Mouse (Mus musculus) MEL (cell line): ENCODE measurements around the gene Tpbpb. TPM values are rescaled to one million over a fixed set of nuclear protein-coding genes. Genes with fewer than 3 reads are reported as not detected.
"Not testable (repeated sequence)": the region's sequence is repeated elsewhere in the genome, so short reads cannot be mapped to it uniquely, and the experiment has no call there.

ENCODE experiments used
- DNase-seq: peaks from one replicate; pipeline ENCODE4 v3.0.0; 2011; ENCODE audit warnings: low read depth, low spot score
- H3K27ac ChIP-seq: 2 replicates; pipeline ENCODE4 v1.5.1; 2012; ENCODE audit warnings: low read depth, mild to moderate bottlenecking, control low read depth, low read length, moderate library complexity; ENCODE audit not compliant: control insufficient read depth
- H3K27me3 ChIP-seq, 2 experiments: fragments of 150-350 bp in 1 of 2; sonication (generic) in 1 of 2; 2 replicates each; pipeline ENCODE4 v1.6.1; 2012; ENCODE audit warnings: low read length in 2 of 2, mild to moderate bottlenecking in 2 of 2, improper control_type of control experiment in 1 of 2, moderate library complexity in 1 of 2; ENCODE audit not compliant: insufficient read depth in 2 of 2, control insufficient read depth in 1 of 2
- H3K36me3 ChIP-seq, 2 experiments: 2 replicates each; pipeline ENCODE4 v1.6.1; 2012 to 2014; ENCODE audit warnings: low read length in 2 of 2, improper control_type of control experiment in 1 of 2, inconsistent platforms in 1 of 2, mild to moderate bottlenecking in 1 of 2; ENCODE audit not compliant: insufficient read depth in 2 of 2, control insufficient read depth in 1 of 2
- H3K4me1 ChIP-seq, 2 experiments: fragments of 150-350 bp in 1 of 2; sonication (generic) in 1 of 2; 2 replicates each; pipeline ENCODE4 v1.6.1; 2012; ENCODE audit warnings: low read length in 2 of 2, improper control_type of control experiment in 1 of 2, mild to moderate bottlenecking in 1 of 2; ENCODE audit not compliant: insufficient read depth in 2 of 2, control insufficient read depth in 1 of 2
- H3K4me3 ChIP-seq, 2 experiments: fragments of 150-350 bp in 1 of 2; sonication (generic) in 1 of 2; 2 replicates each; pipeline ENCODE4 v1.5.1; 2012; ENCODE audit warnings: low read depth in 2 of 2, low read length in 2 of 2, mild to moderate bottlenecking in 2 of 2, moderate library complexity in 2 of 2, control low read depth in 1 of 2, improper control_type of control experiment in 1 of 2; ENCODE audit not compliant: control insufficient read depth in 1 of 2, insufficient read depth in 1 of 2
- H3K79me2 ChIP-seq: 2 replicates; pipeline ENCODE4 v1.6.1; 2012; ENCODE audit warnings: mild to moderate bottlenecking, low read length, moderate library complexity; ENCODE audit not compliant: control insufficient read depth, poor library complexity, insufficient read depth
- H3K9ac ChIP-seq: 2 replicates; pipeline ENCODE4 v1.6.1; 2012; ENCODE audit warnings: low read depth, mild to moderate bottlenecking, control low read depth, low read length, moderate library complexity; ENCODE audit not compliant: control insufficient read depth, poor library complexity, severe bottlenecking
- H3K9me3 ChIP-seq: fragments of 150-350 bp; sonication (generic); replicated peaks from 2 replicates; pipeline ENCODE4 v1.6.1; 2012; ENCODE audit warnings: mild to moderate bottlenecking, low read length, improper control_type of control experiment, moderate library complexity; ENCODE audit not compliant: insufficient read depth
- CTCF ChIP-seq, 3 experiments: IDR thresholded peaks in 2 of 3; conservative IDR thresholded peaks in 1 of 3; 2 replicates each; pipeline ENCODE4 v1.5.1; 2011 to 2012; ENCODE audit warnings: low read length in 3 of 3, low read depth in 2 of 3, mild to moderate bottlenecking in 2 of 3, improper control_type of control experiment in 1 of 3, inconsistent platforms in 1 of 3, mixed read lengths in 1 of 3, moderate library complexity in 1 of 3; ENCODE audit not compliant: control insufficient read depth in 1 of 3, insufficient read depth in 1 of 3, poor library complexity in 1 of 3, severe bottlenecking in 1 of 3
- ELF1 ChIP-seq: IDR thresholded peaks from 2 replicates; pipeline ENCODE4 v1.6.1; 2014; ENCODE audit warnings: low read depth, mild to moderate bottlenecking, inconsistent platforms, low read length, improper control_type of control experiment, moderate library complexity
- ETS1 ChIP-seq: IDR thresholded peaks from 2 replicates; pipeline ENCODE4 v1.6.1; 2012; ENCODE audit warnings: low read depth, mild to moderate bottlenecking, inconsistent platforms, low read length, improper control_type of control experiment, moderate library complexity
- GATA1 ChIP-seq: IDR thresholded peaks from 2 replicates; pipeline ENCODE4 v1.6.1; 2011; ENCODE audit warnings: low read depth, low read length, improper control_type of control experiment
- MAX ChIP-seq: IDR thresholded peaks from 2 replicates; pipeline ENCODE4 v1.6.1; 2011; ENCODE audit warnings: low read length, improper control_type of control experiment
- MAZ ChIP-seq: IDR thresholded peaks from 2 replicates; pipeline ENCODE4 v1.6.1; 2012; ENCODE audit warnings: low read depth, mild to moderate bottlenecking, inconsistent platforms, low read length, improper control_type of control experiment
- MEF2A ChIP-seq: IDR thresholded peaks from 2 replicates; pipeline ENCODE4 v1.6.1; 2014; ENCODE audit warnings: low read depth, mild to moderate bottlenecking, inconsistent platforms, low read length, improper control_type of control experiment; ENCODE audit not compliant: poor library complexity, insufficient replicate concordance, severe bottlenecking; ENCODE audit errors: extremely low read depth
- MYB ChIP-seq: IDR thresholded peaks from 2 replicates; pipeline ENCODE4 v1.6.1; 2011; ENCODE audit warnings: mild to moderate bottlenecking, low read depth, low read length, improper control_type of control experiment
- MYC ChIP-seq: IDR thresholded peaks from 2 replicates; pipeline ENCODE4 v1.6.1; 2011; ENCODE audit warnings: low read depth, mild to moderate bottlenecking, low read length, improper control_type of control experiment, moderate library complexity
- NELFE ChIP-seq: IDR thresholded peaks from 2 replicates; pipeline ENCODE4 v1.6.1; 2011; ENCODE audit warnings: low read depth, low read length, improper control_type of control experiment
- POLR2A ChIP-seq, 2 experiments: IDR thresholded peaks; 2 replicates each; pipeline ENCODE4 v1.6.1; 2011 to 2012; ENCODE audit warnings: low read length in 2 of 2, mild to moderate bottlenecking in 2 of 2, control low read depth in 1 of 2, improper control_type of control experiment in 1 of 2, low read depth in 1 of 2, moderate library complexity in 1 of 2; ENCODE audit not compliant: control insufficient read depth in 1 of 2, insufficient read depth in 1 of 2, poor library complexity in 1 of 2
- POLR2AphosphoS2 ChIP-seq: IDR thresholded peaks from 2 replicates; pipeline ENCODE4 v1.6.1; 2011; ENCODE audit warnings: low read length, improper control_type of control experiment
- RAD21 ChIP-seq: IDR thresholded peaks from 2 replicates; pipeline ENCODE4 v1.6.1; 2011; ENCODE audit warnings: mild to moderate bottlenecking, low read depth, low read length, improper control_type of control experiment
- TAL1 ChIP-seq: IDR thresholded peaks from 2 replicates; pipeline ENCODE4 v1.6.1; 2012; ENCODE audit warnings: mild to moderate bottlenecking, inconsistent platforms, low read length, moderate library complexity, mixed read lengths
- UBTF ChIP-seq: IDR thresholded peaks from 2 replicates; pipeline ENCODE4 v1.6.1; 2012; ENCODE audit warnings: low read depth, mild to moderate bottlenecking, inconsistent platforms, low read length, improper control_type of control experiment, moderate library complexity, borderline replicate concordance; ENCODE audit not compliant: insufficient read depth
- USF1 ChIP-seq: IDR thresholded peaks from 2 replicates; pipeline ENCODE4 v1.6.1; 2014; ENCODE audit warnings: low read depth, mild to moderate bottlenecking, inconsistent platforms, low read length, improper control_type of control experiment, moderate library complexity
- ZNF384 ChIP-seq: IDR thresholded peaks from 2 replicates; pipeline ENCODE4 v1.6.1; 2012; ENCODE audit warnings: low read depth, mild to moderate bottlenecking, inconsistent platforms, low read length, improper control_type of control experiment
- polyA plus RNA-seq, 2 experiments: library from polyadenylated mRNA; stranded (reverse) in 1 of 2; unstranded in 1 of 2; fragments of >175 nt in 1 of 2; fragments of >200 nt in 1 of 2; gene quantifications; 2 replicates each; pipeline versions ENCODE4 v1.2.1 to v1.2.4; 2012; ENCODE audit warnings: low replicate concordance in 2 of 2, low read depth in 1 of 2; ENCODE audit not compliant: insufficient read length in 2 of 2, insufficient read depth in 1 of 2, missing spikeins in 1 of 2
- total RNA-seq: library from RNA; depleted of rRNA; stranded (reverse); fragments of 300-350 nt; gene quantifications from 2 replicates; pipeline ENCODE4 v1.2.3, GENCODE M21; 2012

Gene Tpbpb
- total and polyA plus RNA-seq, 3 experiments, result not detected

DNA sequence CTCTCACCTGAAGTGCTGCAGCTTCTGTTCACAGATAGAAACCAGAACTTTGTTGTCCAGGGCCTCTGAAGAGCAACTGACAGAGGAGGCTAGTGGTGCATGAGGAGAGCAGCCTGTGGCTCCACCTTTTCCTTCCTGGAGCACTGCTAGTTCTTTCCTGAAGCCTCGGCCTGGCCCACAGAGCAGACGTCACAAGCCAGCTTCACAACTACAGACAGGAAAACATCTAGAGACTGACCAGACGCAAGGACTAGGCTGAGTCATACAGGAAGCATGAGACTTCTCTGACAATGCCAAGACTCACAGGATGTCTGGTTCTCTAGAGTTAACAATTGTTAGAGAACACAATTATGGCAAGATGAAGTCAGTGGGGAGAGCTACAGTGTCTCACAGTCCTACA lies 7.4 kb downstream of the Tpbpb start, which contains the start of gene Ctla2b:
Gene Ctla2b (minus strand): TSS at position 120 of the 400 bp plus-strand sequence.
- TF ChIP-seq MAZ, result no peak
- TF ChIP-seq RAD21, result no peak
- no peak for TF ChIP-seq TAL1
- TF ChIP-seq ZNF384, result no peak
- no peak for TF ChIP-seq MYC
- no peak for TF ChIP-seq ELF1
- no peak for TF ChIP-seq POLR2AphosphoS2
- no peak for TF ChIP-seq MYB
- no peak for TF ChIP-seq POLR2A (IDR thresholded peaks at IDR 0.05; ENCODE audit: control insufficient read depth in 1 of 2, insufficient read depth in 1 of 2, low read depth in 1 of 2, low read length in 2 of 2, poor library complexity in 1 of 2)
- TF ChIP-seq NELFE, result no peak
- TF ChIP-seq UBTF, result no peak
- no peak for TF ChIP-seq ETS1
- TF ChIP-seq GATA1, result no peak
- no peak for TF ChIP-seq CTCF (IDR thresholded peaks at IDR 0.05 in 2 of 3, conservative IDR thresholded peaks at IDR 0.05 in 1 of 3; ENCODE audit: control insufficient read depth in 1 of 3, insufficient read depth in 1 of 3, low read depth in 2 of 3, low read length in 3 of 3, poor library complexity in 1 of 3, severe bottlenecking in 1 of 3)
- TF ChIP-seq MAX, result no peak
- Histone ChIP-seq H3K4me1 (no peaks in the 10 kb centered on the region), H3K36me3 (no peaks in the 10 kb centered on the region), H3K79me2 (no peaks in the 10 kb centered on the region), H3K9me3 (no peaks in the 10 kb centered on the region), H3K27me3 (no peaks in the 10 kb centered on the region; a peak in 1 of 4 replicates), H3K27ac (no peak within 1 kb of the TSS), H3K9ac (no peak within 1 kb of the TSS), H3K4me3 (no peak within 1 kb of the TSS)
- DNase-seq, result no peak

DNA sequence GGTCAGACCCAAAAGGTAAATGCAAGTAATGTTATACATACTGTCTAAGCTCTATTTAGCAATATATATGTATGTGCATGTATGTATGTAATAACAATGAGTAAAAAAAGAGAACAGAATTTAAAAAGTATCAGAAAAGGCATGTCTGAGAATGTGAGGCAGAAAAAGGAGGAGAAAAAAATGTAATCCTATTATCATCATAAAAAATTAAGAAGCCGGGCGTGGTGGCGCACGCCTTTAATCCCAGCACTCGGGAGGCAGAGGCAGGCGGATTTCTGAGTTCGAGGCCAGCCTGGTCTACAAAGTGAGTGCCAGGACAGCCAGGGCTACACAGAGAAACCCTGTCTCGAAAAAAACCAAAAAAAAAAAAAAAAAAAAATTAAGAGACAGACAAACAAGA lies 7.9 kb downstream of the Tpbpb start, which contains the start of gene Gm49392:
Gene Gm49392 (minus strand): TSS at position 101 of the 400 bp plus-strand sequence.
- H3K27ac ChIP-seq, H3K4me1 ChIP-seq, H3K36me3 ChIP-seq, H3K27me3 ChIP-seq, H3K4me3 ChIP-seq, DNase-seq, H3K79me2 ChIP-seq, H3K9me3 ChIP-seq, H3K9ac ChIP-seq: not testable (repeated sequence)

DNA sequence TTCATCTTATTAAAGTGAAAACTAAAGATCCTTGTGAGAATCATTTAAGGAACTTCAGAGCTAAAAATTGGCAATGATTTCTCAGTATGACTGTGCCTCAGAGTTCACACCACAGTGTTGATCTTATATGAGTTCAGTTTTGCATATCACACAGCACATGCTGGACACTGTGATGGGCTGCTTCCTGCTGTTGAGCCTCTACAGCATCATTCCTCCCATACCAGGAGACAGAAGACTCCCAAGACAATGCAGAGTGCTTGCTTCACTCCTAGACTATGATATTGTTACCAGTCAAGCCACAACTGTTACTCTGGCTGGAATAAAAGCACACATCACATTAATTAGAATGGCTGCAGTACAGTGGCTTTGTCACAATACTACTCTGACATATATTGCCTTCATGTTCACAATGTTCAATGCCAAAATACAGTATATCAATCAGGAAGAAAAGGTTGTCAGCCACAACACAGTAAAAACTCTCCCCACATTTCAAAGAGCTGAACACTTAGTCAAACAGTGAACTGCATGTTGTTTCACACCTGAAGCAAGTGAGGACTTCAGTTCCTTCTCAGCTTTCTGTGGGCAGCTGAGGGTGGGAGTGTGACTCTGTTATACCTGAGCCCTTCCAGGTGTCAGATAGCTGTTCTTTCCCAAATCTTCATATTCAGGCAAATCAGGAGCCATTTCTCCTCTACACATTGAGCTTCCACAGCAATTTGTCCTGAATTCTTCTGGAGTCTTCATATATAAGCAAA lies 9.1 kb downstream of the Tpbpb start:
- Histone ChIP-seq H3K4me3 (no peak overlapping the region), H3K36me3 (no peaks in the 10 kb centered on the region), H3K9ac (no peak overlapping the region), H3K9me3 (no peaks in the 10 kb centered on the region), H3K27me3 (no peaks in the 10 kb centered on the region), H3K27ac (no peak overlapping the region)
- no peak for DNase-seq
- no peak for TF ChIP-seq MEF2A
- TF ChIP-seq MAX, result no peak
- TF ChIP-seq USF1, result no peak
- TF ChIP-seq MAZ, result no peak
- TF ChIP-seq, all 39 proteins: peak for 0
- Histone ChIP-seq H3K4me1 (no peaks in the 10 kb centered on the region), H3K79me2 (no peaks in the 10 kb centered on the region)
